Mouse (Mus musculus) lung, embryonic 15.5 days (tissue): ENCODE results near the gene Letm1. TPM values are rescaled to one million over a fixed set of nuclear protein-coding genes. Genes with fewer than 3 reads are reported as not detected.

Experiments used
- ATAC-seq: fragments of 200-750 bp; cut with Nextera tagmentation; 2 replicates; pipeline ENCODE4 v1.8.0; 2017; ENCODE audit warnings: moderate number of reproducible peaks, borderline replicate concordance; ENCODE audit not compliant: low FRiP score, low TSS enrichment; ENCODE audit errors: extremely low read depth
- H3K27ac ChIP-seq: fragments of 300-500 bp; sonication (generic); 2 replicates; pipeline ENCODE4 v1.5.1; 2015; ENCODE audit warnings: moderate library complexity, mild to moderate bottlenecking, inconsistent platforms
- H3K27me3 ChIP-seq: fragments of 300-500 bp; sonication (generic); 2 replicates; pipeline ENCODE4 v1.6.1; 2015; ENCODE audit warnings: inconsistent platforms
- H3K36me3 ChIP-seq: fragments of 300-500 bp; sonication (generic); 2 replicates; pipeline ENCODE4 v1.6.1; 2015; ENCODE audit warnings: inconsistent platforms
- H3K4me1 ChIP-seq: fragments of 300-500 bp; sonication (generic); 2 replicates; pipeline ENCODE4 v1.6.1; 2015; ENCODE audit warnings: inconsistent platforms
- H3K4me2 ChIP-seq: fragments of 300-500 bp; sonication (generic); 2 replicates; pipeline ENCODE4 v1.6.1; 2015; ENCODE audit warnings: inconsistent platforms, mild to moderate bottlenecking, moderate library complexity
- H3K4me3 ChIP-seq: fragments of 300-500 bp; sonication (generic); 2 replicates; pipeline ENCODE4 v1.5.1; 2015; ENCODE audit warnings: mild to moderate bottlenecking, inconsistent platforms
- H3K9ac ChIP-seq: fragments of 300-500 bp; sonication (generic); 2 replicates; pipeline ENCODE4 v1.6.1; 2015; ENCODE audit warnings: inconsistent platforms
- H3K9me3 ChIP-seq: fragments of 300-500 bp; sonication (generic); 2 replicates; pipeline ENCODE4 v1.6.1; 2016; ENCODE audit warnings: inconsistent platforms
- WGBS: fragments of 180-500 bp; shearing (Covaris S2); methylation state at CpG from one replicate; pipeline ENCODE4 v1.1.7; 2015; 5-methylcytosine and 5-hydroxymethylcytosine counted together
- polyA plus RNA-seq: library from polyadenylated mRNA; unstranded; fragments of >200 nt; fragmentation: Nextera tagmentation; extraction: Ambion mirVana; gene quantifications from 2 replicates; pipeline ENCODE4 v1.2.1, GENCODE M21; 2015

Letm1 gene
- polyA plus RNA-seq, 1 experiment from 2014 or later, result 47.1 TPM

- Histone ChIP-seq H3K4me2 (no peak overlapping the region), H3K4me1 (peaks cover 66% of the 10 kb centered on the region), H3K27me3 (0 out of 2 replicates have a peak, but pooled peaks cover 5% of the 10 kb centered on the region), H3K4me3 (no peak overlapping the region), H3K9me3 (no peaks in the 10 kb centered on the region), H3K27ac (peak overlapping the region; percentile 25; the same call in 1 of the 2 replicates), H3K36me3 (no peaks in the 10 kb centered on the region), H3K9ac (no peak overlapping the region)
- 73% methylated on average over 11 of the region's 11 CpGs for WGBS
- no peak for ATAC-seq
These were observed 92.6 kb downstream of the Letm1 start for GRCm38 (mm10) chr5:33689852-33690645.

Other genes starting within 250 kb of the Letm1 start
- gene Fam53a, start 153.2 kb downstream of the Letm1 start, polyA plus RNA-seq, result 55.2 and 56.9 TPM in 2 replicates
- 0.33 and 0.37 TPM in 2 replicates for gene Gm9903, start 152.9 kb downstream of the Letm1 start, polyA plus RNA-seq
- 274 and 284 TPM in 2 replicates for gene Slbp, start 130.2 kb downstream of the Letm1 start, polyA plus RNA-seq
- 217 and 227 TPM in 2 replicates for gene Tacc3, start 124.7 kb downstream of the Letm1 start, polyA plus RNA-seq
- 37.3 and 39.7 TPM in 2 replicates for gene Tmem129, start 124.4 kb downstream of the Letm1 start, polyA plus RNA-seq
- 59.1 and 64.7 TPM in 2 replicates for gene Fgfr3, start 61.1 kb downstream of the Letm1 start, polyA plus RNA-seq
- 51.0 and 55.5 TPM in 2 replicates for gene Nsd2, start 37.9 kb upstream of the Letm1 start, polyA plus RNA-seq
- gene Nelfa, start 153.6 kb upstream of the Letm1 start, polyA plus RNA-seq, result 52.7 and 54.3 TPM in 2 replicates
- 68.6 and 71.4 TPM in 2 replicates for gene Gm1673, start 200.6 kb upstream of the Letm1 start, polyA plus RNA-seq
- gene Nat8l, start 213.2 kb upstream of the Letm1 start, polyA plus RNA-seq, result 0.16 TPM in 2 replicates